Mouse (Mus musculus) E14TG2a.4 (cell line): ENCODE measurements around the gene Slc24a3.
A peak's percentile ranks its signal among the peaks of the same experiment; 100 is the strongest.

Experiments
- H3K27me3 ChIP-seq: 2 replicates; pipeline ENCODE4 v1.6.1; 2014; ENCODE audit warnings: low read length, control low read depth; ENCODE audit not compliant: insufficient read depth
- H3K36me3 ChIP-seq: 2 replicates; pipeline ENCODE4 v1.6.1; 2014; ENCODE audit warnings: low read length, control low read depth; ENCODE audit not compliant: insufficient read depth
- H3K4me1 ChIP-seq: replicated peaks from 2 replicates; pipeline ENCODE4 v1.6.1; 2014; ENCODE audit warnings: low read depth, low read length, control low read depth
- H3K4me3 ChIP-seq: replicated peaks from 2 replicates; pipeline ENCODE4 v1.5.1; 2014; ENCODE audit warnings: mild to moderate bottlenecking, low read length
- H3K9me3 ChIP-seq: 2 replicates; pipeline ENCODE4 v1.6.1; 2014; ENCODE audit warnings: low read length, control low read depth
- CTCF ChIP-seq: conservative IDR thresholded peaks from 2 replicates; pipeline ENCODE4 v1.5.1; 2014; ENCODE audit warnings: low read length
- NANOG ChIP-seq: IDR thresholded peaks from 2 replicates; pipeline ENCODE4 v1.6.1; 2014; ENCODE audit warnings: borderline replicate concordance, low read length, mixed read lengths
- POU5F1 ChIP-seq: IDR thresholded peaks from 2 replicates; pipeline ENCODE4 v1.6.1; 2014; ENCODE audit warnings: low read length, borderline replicate concordance

Gene Slc24a3

DNA sequence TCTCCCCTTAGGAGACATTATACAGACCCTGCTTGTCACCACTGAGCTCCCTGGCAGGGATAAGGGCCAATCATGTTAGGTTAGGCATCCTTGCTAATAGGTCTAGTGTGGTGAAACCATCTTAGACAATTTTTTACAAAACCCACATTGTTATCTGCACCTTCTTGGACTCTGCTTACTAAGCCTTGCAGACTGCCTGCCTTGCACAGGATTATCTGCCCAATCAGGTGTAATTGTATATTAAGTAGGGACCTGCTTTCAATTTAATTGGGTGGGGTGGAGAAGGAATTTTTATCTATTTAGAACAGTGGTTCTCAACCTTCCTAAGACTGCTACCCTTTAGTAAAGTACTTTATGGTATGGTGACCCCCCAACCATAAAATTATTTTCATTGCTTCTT, 394.9 kb downstream of the Slc24a3 start:
- Histone ChIP-seq H3K27me3 (no peaks in the 10 kb centered on the region), H3K9me3 (peaks cover under 1% of the 10 kb centered on the region; the same call in 1 of the 2 replicates), H3K4me1 (no peaks in the 10 kb centered on the region), H3K36me3 (no peaks in the 10 kb centered on the region), H3K4me3 (no peak overlapping the region)
- TF ChIP-seq POU5F1 (no peak), NANOG (no peak), CTCF (no peak)

DNA sequence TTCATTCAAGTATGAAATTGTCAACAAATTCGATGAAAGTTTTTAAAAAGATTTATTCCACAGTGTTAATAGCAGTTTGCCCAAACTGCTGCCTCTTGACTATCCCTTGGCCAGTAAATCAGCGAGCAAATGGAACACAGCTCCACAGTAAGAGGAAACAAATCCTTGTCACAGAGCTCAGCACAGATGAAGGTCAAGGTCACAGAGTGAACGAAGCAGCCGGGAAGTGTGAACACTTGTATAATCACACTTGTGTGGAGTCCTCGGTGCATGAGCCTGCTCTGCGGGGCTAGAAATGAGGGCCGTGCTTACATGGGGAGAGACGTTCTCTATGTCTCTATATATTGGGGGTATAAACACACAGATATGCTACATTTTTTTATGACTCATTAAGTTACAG, 397.0 kb downstream of the Slc24a3 start:
- no peak for TF ChIP-seq CTCF
- TF ChIP-seq POU5F1 = no peak
- no peak for TF ChIP-seq NANOG
- H3K4me3 ChIP-seq = no peak overlapping the region
- H3K4me1 ChIP-seq = no peaks in the 10 kb centered on the region
- H3K36me3 ChIP-seq = no peaks in the 10 kb centered on the region
- H3K27me3 ChIP-seq = no peaks in the 10 kb centered on the region
- H3K9me3 ChIP-seq = no peaks in the 10 kb centered on the region

GRCm38 (mm10) chr2:145566904-145567303, 399.4 kb downstream of the Slc24a3 start:
- Histone ChIP-seq H3K27me3 (no peaks in the 10 kb centered on the region), H3K36me3 (no peaks in the 10 kb centered on the region), H3K9me3 (no peaks in the 10 kb centered on the region), H3K4me3 (no peak overlapping the region), H3K4me1 (no peaks in the 10 kb centered on the region)
- TF ChIP-seq NANOG = no peak
- no peak for TF ChIP-seq POU5F1
- no peak for TF ChIP-seq CTCF

DNA sequence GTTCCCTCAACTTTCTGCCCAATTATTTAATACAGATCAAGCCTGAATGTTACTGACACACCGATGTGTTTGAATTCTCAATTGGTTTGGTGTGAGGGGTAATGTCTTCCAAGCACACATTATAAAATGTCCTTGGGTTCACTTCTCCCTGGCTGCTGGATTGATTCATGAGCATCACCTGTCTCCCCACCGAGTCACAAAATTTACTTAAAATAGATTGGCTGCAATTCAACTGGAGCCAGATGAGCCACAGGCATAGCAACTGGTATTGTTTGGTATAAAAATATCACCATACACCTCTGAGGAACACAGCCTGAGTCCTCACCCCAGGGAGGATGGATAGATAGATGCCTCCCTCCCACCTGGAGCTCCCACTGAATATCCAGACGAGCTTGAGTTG, 404.4 kb downstream of the Slc24a3 start:
- Histone ChIP-seq H3K27me3 (no peaks in the 10 kb centered on the region), H3K4me3 (no peak overlapping the region), H3K9me3 (no peaks in the 10 kb centered on the region), H3K4me1 (no peaks in the 10 kb centered on the region), H3K36me3 (no peaks in the 10 kb centered on the region)
- TF ChIP-seq NANOG = no peak

- no peak for TF ChIP-seq CTCF
- no peaks in the 10 kb centered on the region for H3K36me3 ChIP-seq
- no peak overlapping the region for H3K4me3 ChIP-seq
- H3K27me3 ChIP-seq = no peaks in the 10 kb centered on the region
- no peaks in the 10 kb centered on the region for H3K9me3 ChIP-seq
- H3K4me1 ChIP-seq = no peaks in the 10 kb centered on the region
Measured at GRCm38 (mm10) chr2:145574148-145574547, 406.6 kb downstream of the Slc24a3 start.

- Histone ChIP-seq H3K9me3 (no peaks in the 10 kb centered on the region), H3K36me3 (no peaks in the 10 kb centered on the region), H3K27me3 (no peaks in the 10 kb centered on the region), H3K4me3 (no peak overlapping the region), H3K4me1 (no peaks in the 10 kb centered on the region)
- no peak for TF ChIP-seq CTCF
Measured at GRCm38 (mm10) chr2:145583103-145583502, 415.5 kb downstream of the Slc24a3 start.

GRCm38 (mm10) chr2:145585437-145585836, 417.9 kb downstream of the Slc24a3 start:
- H3K27me3 ChIP-seq = no peaks in the 10 kb centered on the region
- TF ChIP-seq POU5F1 = no peak
- TF ChIP-seq NANOG = no peak
- TF ChIP-seq CTCF = no peak
- H3K4me3 ChIP-seq = no peak overlapping the region
- H3K9me3 ChIP-seq = no peaks in the 10 kb centered on the region
- H3K36me3 ChIP-seq = no peaks in the 10 kb centered on the region
- no peaks in the 10 kb centered on the region for H3K4me1 ChIP-seq

GRCm38 (mm10) chr2:145588009-145588737, 420.6 kb downstream of the Slc24a3 start:
- Histone ChIP-seq H3K4me3 (no peak overlapping the region), H3K9me3 (no peaks in the 10 kb centered on the region), H3K4me1 (no peaks in the 10 kb centered on the region), H3K27me3 (no peaks in the 10 kb centered on the region), H3K36me3 (no peaks in the 10 kb centered on the region)
- no peak for TF ChIP-seq NANOG
- peak; percentile 85 for TF ChIP-seq CTCF

DNA sequence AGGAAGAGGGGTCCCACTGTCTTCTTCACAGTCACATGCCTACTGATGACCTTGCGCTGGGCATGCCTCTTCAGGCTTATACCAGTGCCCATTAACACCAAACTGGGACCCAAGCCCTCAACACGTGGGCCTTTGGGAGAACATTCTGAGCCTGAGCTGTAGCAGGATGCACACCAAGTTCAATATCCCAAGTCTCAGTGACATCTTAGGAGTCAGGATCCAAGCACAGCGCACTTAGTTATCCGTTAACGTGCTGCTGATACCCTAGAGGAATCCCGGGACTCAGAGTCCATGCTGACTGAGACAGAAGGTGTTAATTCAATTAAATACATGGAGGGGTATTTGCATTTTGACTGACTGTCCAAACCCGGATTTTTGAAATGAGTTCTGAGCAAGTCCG, 424.3 kb downstream of the Slc24a3 start:
- TF ChIP-seq POU5F1 (no peak), CTCF (no peak), NANOG (no peak)
- H3K9me3 ChIP-seq = no peaks in the 10 kb centered on the region

More for the DNA sequence above, 424.3 kb downstream of the Slc24a3 start:
- Histone ChIP-seq H3K4me1 (no peaks in the 10 kb centered on the region), H3K4me3 (no peak overlapping the region), H3K36me3 (no peaks in the 10 kb centered on the region), H3K27me3 (no peaks in the 10 kb centered on the region)
